Mouse (Mus musculus) megakaryocyte-erythroid progenitor cell, adult 5-6 weeks (primary cell): ENCODE measurements around the gene Dmd. TPM values are rescaled to one million over a fixed set of nuclear protein-coding genes. Genes with fewer than 3 reads are reported as not detected.

Source experiments
- ATAC-seq: replicated peaks from 2 replicates; pipeline ENCODE4 v1.8.0; 2016; ENCODE audit warnings: mild to moderate bottlenecking, inconsistent platforms; ENCODE audit not compliant: severe bottlenecking, poor library complexity, low FRiP score, low TSS enrichment
- total RNA-seq, 2 experiments: library from RNA; stranded (forward) in 1 of 2; stranded (reverse) in 1 of 2; fragments of 200-1000, 215-1000 nt in 1 of 2; fragments of >200 nt in 1 of 2; fragmentation: Nextera tagmentation in 1 of 2; gene quantifications; 2 replicates each; pipeline ENCODE4 v1.2.3; 2014 to 2017

Gene Dmd
- total RNA-seq, 2 experiments from 2014 or later: 1.6 to 6.1 TPM

DNA sequence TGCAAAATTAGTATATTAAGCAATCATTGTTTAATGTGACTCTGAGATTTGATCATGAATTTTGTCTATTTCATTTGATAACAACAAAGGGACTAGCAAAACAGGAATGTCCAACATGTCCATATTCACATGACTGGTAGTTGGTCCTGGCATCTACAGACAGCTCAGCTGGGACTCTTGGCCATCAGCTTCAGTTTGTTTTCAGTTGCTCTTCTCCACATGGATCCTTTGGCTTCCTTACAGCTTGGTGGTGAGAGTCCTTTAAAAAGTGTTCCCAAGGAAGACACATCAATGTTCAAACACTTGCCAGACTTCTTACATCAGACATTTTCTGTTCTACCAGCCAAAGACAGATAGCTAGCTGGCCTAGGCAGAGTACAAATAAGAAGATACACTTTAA lies 1381.9 kb downstream of the Dmd start:
- no peak for ATAC-seq

DNA sequence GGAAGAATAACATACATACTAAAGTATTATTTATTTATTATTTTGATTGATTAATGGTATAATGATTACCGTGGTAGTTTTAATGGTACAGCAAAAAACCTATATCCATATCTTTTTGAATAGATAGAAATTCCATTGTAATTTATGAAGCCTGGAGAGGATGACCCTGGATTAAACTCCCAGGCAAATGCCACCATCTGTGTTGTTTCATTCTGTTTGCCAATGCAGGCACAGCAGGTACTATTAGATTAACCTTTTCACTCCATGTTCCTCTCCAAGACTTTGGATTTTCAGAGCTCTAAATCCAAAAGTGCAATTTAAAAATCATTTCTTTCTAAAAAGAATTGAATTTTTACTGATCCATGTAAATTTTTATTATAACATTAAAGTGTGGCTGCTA lies 1383.5 kb downstream of the Dmd start:
- ATAC-seq: no peak

DNA sequence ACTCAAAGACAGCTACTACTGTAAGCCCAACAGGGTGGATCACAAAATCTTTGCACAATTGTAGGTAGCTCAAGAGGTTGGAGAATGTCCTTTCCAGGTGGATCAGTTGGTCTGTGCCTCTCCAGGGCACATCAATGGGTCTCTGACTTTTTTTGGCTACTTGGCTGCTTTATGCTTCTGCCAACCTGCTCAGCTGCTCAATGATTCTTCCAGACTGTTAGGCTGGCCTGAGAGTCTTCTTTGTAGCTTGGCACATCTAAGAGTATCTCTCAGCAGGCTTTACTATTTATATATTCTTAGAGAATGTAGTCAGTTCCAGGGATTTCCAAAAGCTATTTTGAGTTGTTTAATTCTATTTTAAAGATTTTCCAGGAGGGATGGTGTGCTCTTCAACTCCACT lies 1416.3 kb downstream of the Dmd start:
- no peak for ATAC-seq

DNA sequence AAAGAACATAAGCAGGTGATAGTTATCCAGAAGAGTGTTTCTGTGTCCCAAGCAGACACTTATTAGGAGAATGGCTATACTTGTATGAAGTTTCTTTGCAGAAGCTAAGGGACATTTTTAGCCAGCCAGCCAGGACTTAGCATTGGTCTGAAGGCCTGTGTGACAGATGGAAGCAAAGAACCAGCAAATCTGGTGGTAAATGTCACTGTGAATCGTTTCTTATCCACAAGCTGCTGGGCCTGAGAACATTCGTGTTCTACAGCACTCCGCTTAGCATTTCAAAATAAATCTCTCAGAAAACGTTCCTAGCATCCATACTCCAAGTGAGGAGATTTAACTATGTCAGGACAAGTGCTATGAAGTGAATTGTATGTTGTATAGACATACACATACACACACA lies 1486.9 kb downstream of the Dmd start:
- ATAC-seq: no peak

DNA sequence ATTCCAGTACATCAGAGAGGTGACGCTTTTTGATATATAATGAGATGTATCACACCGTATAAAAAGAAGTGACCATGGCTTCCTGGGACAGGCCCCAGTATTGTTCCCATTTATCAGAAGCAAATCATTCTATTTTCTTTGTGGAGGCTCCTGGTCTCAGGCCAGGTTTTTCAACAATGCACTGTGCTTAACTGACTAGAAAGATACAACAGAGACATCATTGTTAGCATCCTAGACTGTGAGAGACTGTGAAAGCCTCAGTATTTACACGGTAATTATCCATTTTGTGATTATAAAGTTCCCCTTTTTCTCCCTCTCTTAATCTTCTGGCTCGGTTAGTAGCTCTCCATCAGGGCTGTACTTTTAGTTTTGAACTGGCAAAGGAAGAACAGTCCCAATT lies 1487.9 kb downstream of the Dmd start:
- no peak for ATAC-seq

DNA sequence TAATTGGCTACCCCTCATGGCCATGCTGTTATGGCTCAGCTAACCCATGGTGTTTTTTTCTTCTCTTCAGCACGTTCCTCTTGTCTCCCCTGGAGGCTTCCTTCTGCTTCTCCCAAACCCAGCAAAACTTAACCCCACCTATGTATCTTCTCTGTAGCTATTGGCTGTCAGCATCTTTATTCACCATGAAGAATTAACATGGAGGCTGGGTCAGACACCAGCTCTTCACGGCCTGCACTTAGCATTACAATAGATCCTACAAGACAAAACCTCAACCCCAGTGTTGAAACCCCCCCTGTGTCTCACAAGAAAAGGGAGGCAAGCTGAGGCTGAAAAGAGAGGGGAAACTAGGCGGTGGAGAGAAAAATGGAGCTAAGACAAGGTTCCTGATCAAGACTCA lies 1494.3 kb downstream of the Dmd start:
- no peak for ATAC-seq

DNA sequence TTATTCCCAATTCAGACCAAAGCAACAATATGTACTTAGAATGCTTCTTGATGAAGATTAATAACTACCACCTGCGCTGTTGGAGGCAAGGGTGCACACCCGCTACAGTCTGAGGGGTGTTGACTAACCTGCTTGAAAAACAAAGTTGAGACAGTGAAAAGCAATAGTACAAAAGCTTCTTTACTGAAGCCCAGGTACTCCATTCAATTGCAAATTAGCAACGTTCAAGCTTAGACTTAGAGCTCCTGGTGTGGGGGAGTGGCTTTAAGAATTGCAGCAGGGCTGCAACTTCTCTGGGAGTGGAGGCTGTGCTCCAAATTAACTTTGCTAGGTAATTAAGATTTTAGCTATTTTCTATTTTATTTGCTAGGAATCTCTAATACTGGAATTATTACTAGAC lies 1495.3 kb downstream of the Dmd start:
- no peak for ATAC-seq

DNA sequence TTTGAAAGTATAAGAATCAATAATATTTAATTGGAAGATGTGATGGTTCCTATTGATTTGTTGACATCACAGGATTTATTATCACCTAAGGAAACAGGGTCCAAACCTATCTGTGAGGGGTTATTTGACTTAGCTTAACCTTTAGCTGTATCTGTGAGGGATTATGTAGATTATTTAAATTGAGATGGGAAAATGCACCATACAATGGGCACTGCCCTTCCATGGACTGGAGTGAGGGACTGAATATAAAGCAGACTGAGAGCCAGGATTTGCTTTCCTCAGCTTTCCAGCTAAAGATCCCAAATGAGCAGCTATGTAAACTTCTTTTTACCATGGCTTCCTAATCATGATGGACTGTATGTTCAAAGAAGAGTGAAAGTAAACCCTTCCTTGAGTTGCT lies 1496.0 kb downstream of the Dmd start:
- no peak for ATAC-seq

DNA sequence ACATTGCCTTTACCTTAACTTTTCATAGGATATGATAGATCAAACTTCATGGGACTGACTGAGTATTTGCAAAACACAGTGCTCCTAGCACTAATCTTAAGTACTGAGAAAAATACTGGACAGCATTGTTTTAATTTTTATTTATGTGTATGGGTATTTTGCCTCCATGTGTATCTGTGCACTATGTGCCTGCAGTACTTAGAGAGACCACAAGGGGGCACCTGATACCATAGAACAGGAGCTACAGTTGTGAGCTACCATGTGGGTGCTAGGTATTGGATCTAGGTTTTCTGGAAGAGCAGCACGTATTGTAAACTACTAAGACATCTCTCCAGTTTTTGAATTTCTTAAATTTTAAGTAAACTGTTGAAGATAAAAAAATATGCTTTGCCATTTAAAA lies 1505.8 kb downstream of the Dmd start:
- ATAC-seq: no peak

DNA sequence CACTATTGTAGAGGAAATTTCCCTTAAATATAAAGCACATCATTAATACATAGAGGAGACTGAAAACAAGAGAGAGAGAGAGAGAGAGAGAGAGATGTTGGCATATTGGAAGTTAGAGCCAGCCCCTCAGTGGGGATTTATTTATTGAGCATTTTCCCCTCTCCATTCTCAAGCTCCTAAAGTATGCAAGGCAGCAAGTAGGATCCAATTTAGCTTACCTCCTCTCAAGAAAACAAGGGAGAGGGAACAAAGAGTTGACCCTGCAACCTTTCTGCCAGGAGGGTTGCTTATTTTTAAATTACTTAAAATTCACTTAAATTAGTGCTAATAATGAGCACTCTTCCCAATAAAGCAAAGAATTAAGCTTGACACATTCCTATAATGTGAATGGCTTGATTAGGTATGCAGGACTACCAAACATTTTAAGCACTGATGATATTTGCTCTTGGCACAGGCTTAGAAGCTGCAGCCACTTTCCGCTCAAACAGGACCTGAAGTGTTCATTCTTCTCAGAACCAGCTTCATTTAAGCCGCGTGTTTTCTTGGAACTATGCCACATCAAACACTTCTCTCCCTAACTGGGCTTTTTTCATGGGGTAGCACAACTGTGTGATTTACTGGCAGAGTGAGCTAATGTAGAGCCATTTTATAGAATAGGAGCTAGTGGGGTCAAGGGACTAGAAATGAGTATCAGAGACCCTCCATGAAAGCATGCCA lies 1566.1 kb downstream of the Dmd start:
- ATAC-seq: no peak

DNA sequence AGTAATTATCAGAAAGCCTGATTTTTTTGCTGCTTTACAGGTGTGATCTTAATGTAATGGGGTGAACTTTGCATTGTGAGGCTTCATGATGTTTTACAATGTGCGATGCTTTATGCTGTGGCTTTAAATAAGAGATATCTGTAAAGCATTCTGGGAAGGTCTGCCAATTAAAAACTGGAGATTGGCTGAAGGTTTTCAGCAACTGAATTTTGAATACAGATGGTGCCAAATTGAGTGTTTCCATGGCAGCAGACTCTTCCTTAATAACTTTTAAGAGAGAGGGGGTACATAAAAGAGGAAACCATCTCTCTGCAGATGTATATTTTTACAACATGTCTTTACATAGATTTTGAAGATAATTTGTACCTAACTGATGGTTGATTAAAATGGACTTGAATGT lies 1603.3 kb downstream of the Dmd start:
- no peak for ATAC-seq

DNA sequence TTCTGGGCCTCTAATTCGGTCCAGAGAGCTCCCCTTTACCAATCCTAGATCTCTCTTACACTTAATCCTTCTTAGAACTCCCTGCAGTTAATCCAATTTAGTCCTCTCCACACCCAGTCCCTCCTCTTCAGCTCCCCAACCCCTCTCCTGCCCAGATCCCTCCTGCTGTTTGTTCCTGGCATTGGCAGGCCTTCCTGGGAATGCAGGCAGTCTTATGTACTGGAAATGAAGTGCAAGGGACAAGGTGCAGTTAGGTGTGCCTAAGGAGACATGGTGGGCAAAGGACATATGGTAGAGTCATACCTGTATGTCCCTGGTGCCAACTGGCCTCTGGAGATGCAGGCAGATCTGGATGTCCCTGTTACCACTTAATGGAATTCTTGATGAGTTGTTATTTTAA lies 1604.8 kb downstream of the Dmd start:
- ATAC-seq: no peak

DNA sequence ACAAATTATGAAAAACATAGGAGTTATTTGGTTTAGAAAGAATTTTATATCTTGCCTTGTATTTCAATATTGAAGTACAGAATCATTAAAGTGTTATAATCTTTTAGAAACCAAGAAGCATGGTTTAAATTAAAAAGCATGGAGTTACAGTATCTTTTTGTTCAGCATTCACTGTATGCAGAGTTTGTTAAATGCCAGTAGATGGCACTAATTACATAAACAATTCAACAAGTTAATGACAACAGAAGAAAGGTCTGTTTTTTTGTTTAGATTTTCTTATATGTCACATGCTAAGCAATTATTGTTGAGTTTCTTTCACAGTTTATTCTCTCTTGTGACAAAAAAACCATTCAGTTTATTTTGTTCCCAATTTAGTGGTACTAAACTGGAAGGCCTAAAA lies 1649.8 kb downstream of the Dmd start:
- ATAC-seq: no peak

DNA sequence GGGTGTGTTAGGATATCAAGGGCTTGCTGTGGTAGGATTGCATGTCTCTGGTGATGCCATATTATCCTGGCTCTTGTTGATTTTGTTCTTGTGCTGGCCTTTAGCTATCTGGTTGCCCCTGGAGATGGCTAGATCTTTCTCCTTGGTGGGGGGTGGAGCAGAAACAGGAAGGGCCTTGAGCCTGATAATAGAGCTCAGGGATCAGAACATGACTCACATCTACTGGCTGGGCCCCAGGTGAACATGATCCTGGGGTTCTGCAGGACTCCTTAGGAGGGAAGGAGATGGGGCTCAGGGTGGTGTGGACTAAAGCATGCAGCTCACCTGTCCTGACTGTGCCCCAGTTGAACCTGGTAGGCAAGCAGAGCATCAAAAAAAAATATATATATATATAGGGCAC lies 1691.8 kb downstream of the Dmd start:
- no peak for ATAC-seq

DNA sequence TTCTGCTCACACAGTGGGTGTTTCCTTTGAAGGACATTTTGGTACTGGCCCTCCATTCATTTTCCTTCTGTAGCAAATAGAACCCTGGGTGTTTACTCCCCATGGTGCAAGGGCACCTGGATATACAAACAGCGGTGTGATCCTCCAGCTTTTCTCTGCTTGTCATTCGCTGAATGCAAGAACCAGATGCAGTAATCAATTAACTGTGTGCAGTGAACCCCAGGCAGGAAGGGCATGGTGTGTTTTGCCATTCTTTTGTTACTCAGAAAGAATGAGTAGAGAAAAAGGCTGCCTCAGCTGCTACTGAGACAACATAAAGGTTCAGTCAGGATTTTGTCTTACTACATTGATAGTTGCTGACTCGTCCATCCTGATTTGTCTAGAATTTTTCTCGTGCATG lies 1799.0 kb downstream of the Dmd start:
- ATAC-seq: no peak

DNA sequence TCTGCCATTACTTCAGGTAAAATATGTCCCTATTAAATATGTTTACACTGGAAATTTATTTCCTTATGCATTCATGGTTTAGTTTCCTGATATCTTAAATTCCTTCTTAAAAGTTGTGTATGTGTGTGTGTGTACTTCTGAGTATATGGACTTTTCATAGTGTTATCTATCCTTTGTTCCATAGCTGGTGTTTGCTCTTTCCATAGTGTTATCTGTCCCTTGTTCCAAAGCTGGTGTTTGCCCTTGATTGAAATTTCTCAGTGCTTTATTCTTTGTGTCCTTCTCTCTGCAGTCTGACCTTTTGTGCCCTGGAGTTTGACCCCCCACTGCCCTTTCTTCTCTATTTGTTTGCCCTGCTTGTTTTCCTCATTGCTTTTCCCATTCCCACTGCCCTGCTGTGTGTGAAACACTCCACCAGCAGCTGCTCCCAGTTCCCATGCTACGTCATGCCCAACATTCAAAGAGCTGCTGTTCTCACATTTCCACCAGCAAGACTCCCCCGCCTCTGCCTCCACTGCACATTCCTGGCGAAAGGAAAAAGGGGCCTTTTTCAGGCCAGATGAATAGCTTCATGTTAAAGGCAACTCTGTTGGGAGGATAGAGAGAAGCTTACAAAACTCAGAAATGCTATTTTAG lies 1911.5 kb downstream of the Dmd start:
- no peak for ATAC-seq

DNA sequence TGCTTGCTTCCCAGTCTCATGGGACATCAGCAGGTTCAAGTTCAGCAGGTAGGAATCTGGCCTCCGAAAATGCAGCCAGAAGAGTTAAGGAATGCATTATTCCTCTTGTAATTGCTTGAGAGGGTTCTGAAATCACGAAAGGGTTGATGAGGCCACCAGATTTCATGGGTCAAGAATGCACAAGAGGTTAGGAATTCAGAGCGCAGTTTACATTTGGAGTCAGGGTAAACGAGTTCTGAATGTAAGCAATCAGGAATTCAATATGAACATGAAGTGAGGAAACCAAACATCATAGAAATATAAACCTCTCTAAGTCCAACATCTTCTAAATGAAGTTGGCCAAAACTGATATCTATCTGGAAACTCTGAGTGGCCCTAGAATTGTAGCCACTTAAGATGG lies 1924.4 kb downstream of the Dmd start:
- ATAC-seq: no peak

DNA sequence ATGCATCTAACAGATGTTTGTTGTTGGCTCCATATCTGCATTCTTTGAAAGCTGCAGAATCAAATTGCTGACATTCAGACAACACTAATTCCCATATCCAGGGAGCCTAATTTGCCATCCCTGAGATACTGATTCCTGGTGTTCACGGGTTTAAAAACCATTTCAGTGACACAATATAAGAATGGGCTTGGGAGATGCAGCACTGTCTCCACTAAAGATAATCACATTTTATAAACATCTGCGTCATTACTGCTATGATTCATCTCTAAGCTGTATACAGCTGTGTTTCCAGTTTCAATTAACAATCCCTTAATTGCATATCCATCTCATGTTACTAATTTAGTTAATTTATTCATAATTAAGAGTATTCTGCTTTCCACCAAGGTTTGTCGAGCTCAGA lies 1929.5 kb downstream of the Dmd start:
- no peak for ATAC-seq

DNA sequence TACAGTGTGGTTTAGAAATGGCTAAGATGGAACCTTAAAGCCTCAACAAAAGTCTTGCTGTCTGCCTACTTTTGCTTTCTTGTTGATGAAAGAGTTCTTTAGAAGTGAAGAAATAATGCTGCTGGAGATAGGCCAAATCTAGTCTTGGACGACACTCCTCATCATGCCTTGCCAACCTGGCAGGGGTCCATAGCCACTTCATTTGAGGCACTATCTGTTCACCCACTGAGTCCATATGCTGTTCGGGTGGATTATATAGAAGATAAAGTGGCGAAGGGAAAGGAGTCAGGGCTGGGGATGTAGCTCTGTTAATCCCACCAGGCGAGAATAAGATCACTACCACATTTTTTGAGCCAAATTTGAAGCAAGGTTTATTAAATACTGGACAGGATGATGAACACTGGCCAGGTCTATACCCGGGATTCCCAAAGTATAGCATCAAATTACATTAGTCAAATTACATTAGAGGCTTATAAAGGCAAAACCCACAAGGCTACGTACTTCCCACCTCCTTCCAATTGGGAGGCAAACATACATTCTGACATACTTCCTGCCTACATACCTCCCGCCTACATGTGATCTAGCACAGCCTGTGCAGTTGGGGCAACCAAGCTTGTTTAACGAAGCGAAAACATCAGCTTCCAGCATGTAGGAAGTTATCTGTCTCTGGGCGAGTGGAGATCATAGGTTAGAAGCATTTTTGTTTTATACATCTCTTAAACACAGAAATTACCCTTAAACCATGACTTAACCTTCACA lies 1984.2 kb downstream of the Dmd start:
- no peak for ATAC-seq

DNA sequence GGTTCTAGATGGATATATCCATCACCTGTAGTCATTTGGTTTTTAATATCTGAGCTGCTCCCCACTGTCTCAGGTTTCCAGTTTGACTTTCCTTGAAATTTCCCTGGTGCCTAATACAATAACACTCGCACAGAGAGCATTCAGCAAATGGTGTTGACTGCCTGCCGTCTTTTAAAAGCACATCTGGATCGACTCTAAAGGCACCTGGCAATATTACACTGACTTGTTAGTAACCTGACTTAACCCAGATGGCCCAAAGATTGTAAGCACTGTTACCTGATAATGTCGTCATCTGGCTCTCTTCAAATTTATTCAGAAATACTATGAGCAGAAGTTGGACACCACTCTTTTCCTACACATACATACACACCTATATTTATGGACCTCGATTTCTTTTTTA lies 2011.9 kb downstream of the Dmd start:
- no peak for ATAC-seq

DNA sequence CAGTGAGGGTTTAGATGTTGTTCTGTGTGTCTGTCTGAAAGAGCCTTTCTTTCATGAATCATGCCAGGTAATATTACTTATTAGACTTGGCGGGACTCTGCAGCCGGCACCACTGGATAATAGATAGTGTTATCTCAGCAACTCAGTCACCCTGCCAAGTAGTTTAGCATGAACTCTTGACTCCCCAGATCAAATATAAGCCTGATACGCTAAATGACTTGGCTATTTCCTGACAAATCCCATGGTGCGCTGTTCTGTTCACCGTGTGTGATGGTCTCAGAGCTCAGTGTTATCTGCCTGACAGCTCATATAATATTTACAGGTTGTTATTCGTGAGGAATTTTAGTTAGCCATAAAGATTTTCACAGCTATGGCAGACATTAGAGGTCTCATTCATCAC lies 2012.3 kb downstream of the Dmd start:
- no peak for ATAC-seq
